Comparison of ENCODE assay signal across 15 mouse cellular contexts in the genomic region with DNA sequence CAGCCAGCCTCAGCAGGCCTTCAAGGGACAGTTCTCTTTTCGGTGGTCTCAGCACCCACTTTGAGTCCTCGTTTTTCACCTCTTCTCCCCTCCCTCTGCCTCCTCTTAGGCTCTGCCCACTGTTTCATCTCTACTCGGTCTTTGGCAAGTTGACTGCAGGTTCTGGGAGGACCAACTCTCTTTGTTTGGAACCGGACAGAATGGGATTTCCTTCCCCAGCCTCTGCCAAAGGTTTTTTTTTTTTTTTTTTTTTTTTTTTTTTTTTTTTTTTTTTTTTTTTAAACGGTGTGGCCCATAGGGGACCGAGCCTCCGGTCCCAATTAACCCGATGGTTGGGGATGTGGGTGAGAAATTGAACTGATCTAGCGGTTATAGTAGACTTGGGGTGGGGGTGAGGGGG. TPM values are rescaled to one million over a fixed set of nuclear protein-coding genes. Genes with fewer than 3 reads are reported as not detected.
DNase-seq lines count a peak whose midpoint lies in the region; ATAC-seq lines count a peak whose summit lies in the region.
"Had no signal": no experiment of that assay in that cellular context is flagged by ENCODE, and none has a peak within 500 bp of the region (broad histone marks: within the 10 kb centered on the region; RNA-seq: fewer than 3 reads in every experiment).

No protein-coding gene starts in this region.

- H3K27me3 ChIP-seq in forebrain, embryonic 12.5 days: peaks cover 99% of the 10 kb centered on the region
- H3K27me3 ChIP-seq in forebrain, embryonic 13.5 days: peaks cover 100% of the 10 kb centered on the region
- H3K27me3 ChIP-seq in lung, embryonic 15.5 days: peaks cover 100% of the 10 kb centered on the region
- peaks cover 98% of the 10 kb centered on the region for H3K27me3 ChIP-seq in hindbrain, embryonic 12.5 days
- H3K27me3 ChIP-seq in liver, embryonic 16.5 days (ENCODE audit: control insufficient read depth, insufficient read depth, low read depth, low read length): peaks cover 99% of the 10 kb centered on the region

- H3K36me3 ChIP-seq in forebrain, embryonic 12.5 days (replicated peaks): no peaks in the 10 kb centered on the region
- no peaks in the 10 kb centered on the region for H3K36me3 ChIP-seq in forebrain, embryonic 13.5 days (ENCODE audit: poor library complexity, severe bottlenecking)
- H3K36me3 ChIP-seq in lung, embryonic 15.5 days: no peaks in the 10 kb centered on the region
- H3K36me3 ChIP-seq in hindbrain, embryonic 12.5 days: no peaks in the 10 kb centered on the region
- no peaks in the 10 kb centered on the region for H3K36me3 ChIP-seq in liver, embryonic 16.5 days (ENCODE audit: control insufficient read depth, insufficient read depth)
- H3K36me3 ChIP-seq: limb, embryonic 15.5 days had no signal

- WGBS in forebrain, embryonic 12.5 days: 1% methylated on average over 9 of the region's 9 CpGs
- WGBS in forebrain, embryonic 13.5 days: 1% methylated on average over 9 of the region's 9 CpGs
- WGBS in lung, embryonic 15.5 days: 2% methylated on average over 9 of the region's 9 CpGs
- WGBS in hindbrain, embryonic 12.5 days: 2% methylated on average over 9 of the region's 9 CpGs
- WGBS in liver, embryonic 16.5 days (ENCODE audit: insufficient replicate concordance): 3% methylated on average over 9 of the region's 9 CpGs

- DNase-seq in lung, postnatal 10 days: no peak
- DNase-seq in layer of hippocampus, postnatal 14 days (ENCODE audit: low spot score in 2 of 2): no peak
- no peak for DNase-seq in gastrocnemius, postnatal 14 days
- DNase-seq: adrenal gland, postnatal 36 days; cerebellum, adult 18-20 months; right cerebral cortex, adult 18-20 months had no signal

- no peak overlapping the region for H3K9ac ChIP-seq in forebrain, embryonic 12.5 days
- H3K9ac ChIP-seq in forebrain, embryonic 13.5 days: no peak overlapping the region
- no peak overlapping the region for H3K9ac ChIP-seq in lung, embryonic 15.5 days
- peak overlapping the region; percentile 57 for H3K9ac ChIP-seq in hindbrain, embryonic 12.5 days
- H3K9ac ChIP-seq in liver, embryonic 16.5 days (ENCODE audit: low read depth, low read length): no peak overlapping the region
- H3K9ac ChIP-seq: limb, embryonic 15.5 days had no signal

- ATAC-seq in forebrain, embryonic 12.5 days (ENCODE audit: low FRiP score): no peak
- no peak for ATAC-seq in forebrain, embryonic 13.5 days
- ATAC-seq in lung, embryonic 15.5 days (ENCODE audit: borderline replicate concordance, extremely low read depth, low FRiP score, low TSS enrichment): no peak
- no peak for ATAC-seq in hindbrain, embryonic 12.5 days (ENCODE audit: low FRiP score)
- no peak for ATAC-seq in liver, embryonic 16.5 days (ENCODE audit: low read depth)

- no peak overlapping the region for H3K4me3 ChIP-seq in forebrain, embryonic 12.5 days (replicated peaks)
- no peak overlapping the region; the same call in 1 of the 2 replicates for H3K4me3 ChIP-seq in forebrain, embryonic 13.5 days
- H3K4me3 ChIP-seq in lung, embryonic 15.5 days: peak overlapping the region; percentile 26; the same call in 1 of the 2 replicates
- H3K4me3 ChIP-seq in hindbrain, embryonic 12.5 days: peak overlapping the region; percentile 26
- no peak overlapping the region for H3K4me3 ChIP-seq in liver, embryonic 16.5 days (ENCODE audit: low read depth, low read length)

- H3K4me1 ChIP-seq in forebrain, embryonic 12.5 days: peaks cover 37% of the 10 kb centered on the region
- H3K4me1 ChIP-seq in forebrain, embryonic 13.5 days: peaks cover 28% of the 10 kb centered on the region
- peaks cover 39% of the 10 kb centered on the region for H3K4me1 ChIP-seq in lung, embryonic 15.5 days
- peaks cover 44% of the 10 kb centered on the region for H3K4me1 ChIP-seq in hindbrain, embryonic 12.5 days
- peaks cover 3% of the 10 kb centered on the region for H3K4me1 ChIP-seq in liver, embryonic 16.5 days (ENCODE audit: control insufficient read depth, low read depth, low read length)

- no peaks in the 10 kb centered on the region for H3K9me3 ChIP-seq in forebrain, embryonic 12.5 days
- H3K9me3 ChIP-seq in forebrain, embryonic 13.5 days (replicated peaks): no peaks in the 10 kb centered on the region
- no peaks in the 10 kb centered on the region for H3K9me3 ChIP-seq in lung, embryonic 15.5 days
- no peaks in the 10 kb centered on the region for H3K9me3 ChIP-seq in hindbrain, embryonic 12.5 days (replicated peaks)
- no peaks in the 10 kb centered on the region for H3K9me3 ChIP-seq in liver, embryonic 16.5 days (replicated peaks; ENCODE audit: control insufficient read depth, low read length)
- H3K9me3 ChIP-seq: limb, embryonic 15.5 days had no signal

- H3K27ac ChIP-seq in forebrain, embryonic 12.5 days: no peak overlapping the region
- H3K27ac ChIP-seq in forebrain, embryonic 13.5 days: no peak overlapping the region
- no peak overlapping the region for H3K27ac ChIP-seq in lung, embryonic 15.5 days
- H3K27ac ChIP-seq in hindbrain, embryonic 12.5 days: peak overlapping the region; percentile 90
- H3K27ac ChIP-seq in liver, embryonic 16.5 days (ENCODE audit: low read length): no peak overlapping the region
- H3K27ac ChIP-seq: limb, embryonic 15.5 days had no signal

- H3K4me2 ChIP-seq in forebrain, embryonic 12.5 days: 0 out of 2 replicates have a peak overlapping the region, but pooled peaks have one; percentile 17
- no peak overlapping the region for H3K4me2 ChIP-seq in forebrain, embryonic 13.5 days
- peak overlapping the region; percentile 53 for H3K4me2 ChIP-seq in lung, embryonic 15.5 days
- H3K4me2 ChIP-seq in hindbrain, embryonic 12.5 days (replicated peaks): peak overlapping the region; percentile 42
- H3K4me2 ChIP-seq in liver, embryonic 16.5 days (ENCODE audit: low read depth, low read length): peak overlapping the region; percentile 48; the same call in 1 of the 2 replicates

- intact Hi-C loops in gastrocnemius, postnatal 14 days (cut with DNase I; ENCODE audit: low total_unique reads): loop anchor here (10.0 kb wide), 1 partner anchor 144 kb away; no protein-coding TSS in a partner anchor

RNA-seq across cellular contexts. Expression of a gene that starts 4.8 kb away (rescaled TPM):
- polyA plus RNA-seq in forebrain, embryonic 12.5 days (2016; fragmentation: Nextera tagmentation; extraction: Ambion mirVana): 0.08 and 0.19 TPM in 2 replicates
- 0.05 TPM in 1 of 2 replicates, not detected in the other for polyA plus RNA-seq in forebrain, embryonic 13.5 days (2015; fragmentation: Nextera tagmentation; extraction: Ambion mirVana)
- 0.10 TPM in 1 of 2 replicates, not detected in the other for polyA plus RNA-seq in lung, embryonic 15.5 days (2015; fragmentation: Nextera tagmentation; extraction: Ambion mirVana)
- 15.1 and 18.6 TPM in 2 replicates for polyA plus RNA-seq in hindbrain, embryonic 12.5 days (2016; fragmentation: Nextera tagmentation; extraction: Ambion mirVana)
- not detected in 2 replicates for polyA plus RNA-seq in liver, embryonic 16.5 days (2015; fragmentation: Nextera tagmentation; extraction: Ambion mirVana)
- total RNA-seq in layer of hippocampus, postnatal 14 days (2021): under 1 TPM; 0.24 to 0.28 TPM
- total RNA-seq in gastrocnemius, postnatal 14 days (2021): not detected
- total RNA-seq: adrenal gland, postnatal 36 days had no signal
- polyA plus RNA-seq: forebrain, embryonic 16.5 days; heart, embryonic 16.5 days; limb, embryonic 15.5 days; urinary bladder, adult 2 months had no signal

Comparison
In these comparisons a context has a peak if more than half of its experiments do, and no peak if none do; other contexts are left out.
1. H3K4me3 ChIP-seq: peak in lung, embryonic 15.5 days (single experiment) and hindbrain, embryonic 12.5 days (single experiment); none in forebrain, embryonic 12.5 days (single experiment), forebrain, embryonic 13.5 days (single experiment) and liver, embryonic 16.5 days (single experiment).
2. RNA of a gene that starts 4.8 kb away (polyA plus RNA-seq): 15.1 to 18.6 TPM in hindbrain, embryonic 12.5 days; 0.08 to 0.19 TPM in forebrain, embryonic 12.5 days, 0.10 TPM in lung, embryonic 15.5 days, 0.05 TPM in forebrain, embryonic 13.5 days and not detected in liver, embryonic 16.5 days; every median in the first group is over 10 times any median in the second.